ENCODE assay signal across 8 mouse cellular contexts in the genomic region with DNA sequence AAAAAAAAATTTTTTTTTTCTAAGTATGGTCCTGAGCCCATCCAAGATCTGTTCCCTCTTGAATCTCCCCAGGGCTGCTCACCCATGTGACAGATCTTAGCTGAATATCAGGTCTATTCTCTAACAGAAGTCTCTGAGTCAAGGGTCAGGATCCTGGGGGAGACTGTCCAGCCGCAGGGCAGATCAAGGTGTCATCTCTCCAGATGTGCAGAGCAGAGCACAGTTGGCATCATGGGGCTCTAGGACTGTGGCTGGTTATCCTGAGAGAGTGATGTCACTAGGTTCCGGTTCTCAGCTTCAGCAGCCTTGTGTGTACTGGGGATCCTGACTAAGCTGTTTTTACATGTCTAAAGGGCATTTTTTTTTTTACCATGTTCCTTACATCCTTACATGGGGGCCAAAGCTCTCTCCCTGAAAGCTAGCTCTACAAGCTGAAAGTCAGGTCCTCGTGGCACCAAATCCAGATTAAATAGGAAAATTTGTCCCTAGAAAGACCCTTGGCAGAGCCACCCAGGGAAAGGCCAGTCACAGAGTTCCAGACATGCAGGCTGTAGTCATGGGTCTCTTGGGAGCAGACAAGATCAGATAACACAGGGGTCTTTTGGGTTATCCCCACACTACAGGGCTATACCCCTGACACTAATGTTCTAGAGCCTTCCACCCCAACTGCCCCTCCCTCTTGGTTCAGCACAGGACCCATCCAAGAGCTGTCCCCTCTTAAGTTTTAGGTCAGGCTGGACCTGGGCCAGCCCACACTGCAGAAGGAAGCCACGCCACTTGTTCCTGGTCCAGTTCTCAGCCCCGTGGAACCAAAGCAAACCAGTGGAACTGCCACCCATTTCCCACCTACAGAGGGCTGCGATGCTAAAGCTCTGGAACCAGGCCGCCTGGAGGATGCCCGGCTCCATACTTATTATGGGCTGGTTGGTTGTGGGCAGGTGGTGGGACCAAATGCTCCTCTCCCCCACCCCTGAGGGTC. TPM values are rescaled to one million over a fixed set of nuclear protein-coding genes. Genes with fewer than 3 reads are reported as not detected.
DNase-seq lines count a peak whose midpoint lies in the region; ATAC-seq and TF ChIP-seq lines count a peak whose summit lies in the region.

No protein-coding gene starts in this region.

- no peaks in the 10 kb centered on the region for H3K9me3 ChIP-seq in lung, embryonic 14.5 days (ENCODE audit: low read depth, low read length)
- no peaks in the 10 kb centered on the region for H3K9me3 ChIP-seq in heart, embryonic 11.5 days (replicated peaks; ENCODE audit: control insufficient read depth, low read length)
- H3K9me3 ChIP-seq in limb, embryonic 13.5 days: no peaks in the 10 kb centered on the region
- H3K9me3 ChIP-seq in neural tube, embryonic 14.5 days (ENCODE audit: control insufficient read depth, low read length): no peaks in the 10 kb centered on the region

- H3K27me3 ChIP-seq in lung, embryonic 14.5 days (ENCODE audit: insufficient read depth, low read length): no peaks in the 10 kb centered on the region
- no peaks in the 10 kb centered on the region for H3K27me3 ChIP-seq in heart, embryonic 11.5 days (ENCODE audit: control insufficient read depth, insufficient read depth, low read length)
- H3K27me3 ChIP-seq in limb, embryonic 13.5 days: no peaks in the 10 kb centered on the region
- H3K27me3 ChIP-seq in neural tube, embryonic 14.5 days (ENCODE audit: control insufficient read depth, insufficient read depth, low read length): no peaks in the 10 kb centered on the region

- H3K9ac ChIP-seq in lung, embryonic 14.5 days: peak overlapping the region; percentile 33
- peak overlapping the region; percentile 68 for H3K9ac ChIP-seq in heart, embryonic 11.5 days (ENCODE audit: low read depth, low read length)
- peak overlapping the region; percentile 63 for H3K9ac ChIP-seq in limb, embryonic 13.5 days
- no peak overlapping the region; the same call in 1 of the 2 replicates for H3K9ac ChIP-seq in neural tube, embryonic 14.5 days (replicated peaks; ENCODE audit: low read depth, low read length)

- no peak overlapping the region for H3K4me3 ChIP-seq in lung, embryonic 14.5 days (ENCODE audit: low read depth, low read length)
- H3K4me3 ChIP-seq in heart, embryonic 11.5 days (ENCODE audit: low read depth, low read length): peak overlapping the region; percentile 26; the same call in 1 of the 2 replicates
- peak overlapping the region; percentile 25; the same call in 1 of the 2 replicates for H3K4me3 ChIP-seq in limb, embryonic 13.5 days
- H3K4me3 ChIP-seq in neural tube, embryonic 14.5 days (ENCODE audit: low read depth, low read length): no peak overlapping the region

- no peak for ATAC-seq in lung, embryonic 14.5 days (ENCODE audit: insufficient read depth)
- no peak for ATAC-seq in heart, embryonic 11.5 days (replicated peaks; ENCODE audit: insufficient number of reproducible peaks, low FRiP score, low TSS enrichment)
- ATAC-seq in limb, embryonic 13.5 days (ENCODE audit: low FRiP score, low read depth): no peak
- ATAC-seq in neural tube, embryonic 14.5 days (ENCODE audit: low read depth): 0 out of 2 replicates have a peak, but pooled peaks have one; percentile 11
- ATAC-seq in granulocyte monocyte progenitor cell, adult 5-6 weeks (replicated peaks; ENCODE audit: poor library complexity, severe bottlenecking): no peak

- peaks cover 22% of the 10 kb centered on the region for H3K4me1 ChIP-seq in lung, embryonic 14.5 days (ENCODE audit: insufficient read depth)
- peaks cover 36% of the 10 kb centered on the region for H3K4me1 ChIP-seq in heart, embryonic 11.5 days (ENCODE audit: control insufficient read depth, insufficient read depth, low read length)
- H3K4me1 ChIP-seq in limb, embryonic 13.5 days: peaks cover 38% of the 10 kb centered on the region
- H3K4me1 ChIP-seq in neural tube, embryonic 14.5 days (ENCODE audit: control insufficient read depth, insufficient read depth, low read length): peaks cover 13% of the 10 kb centered on the region

- no peaks in the 10 kb centered on the region for H3K36me3 ChIP-seq in lung, embryonic 14.5 days (ENCODE audit: insufficient read depth)
- H3K36me3 ChIP-seq in heart, embryonic 11.5 days (ENCODE audit: control insufficient read depth, insufficient read depth, low read length): no peaks in the 10 kb centered on the region
- H3K36me3 ChIP-seq in limb, embryonic 13.5 days: no peaks in the 10 kb centered on the region
- H3K36me3 ChIP-seq in neural tube, embryonic 14.5 days (ENCODE audit: control insufficient read depth, insufficient read depth, low read length): no peaks in the 10 kb centered on the region

- TF ChIP-seq CTCF in lung, embryonic 14.5 days (IDR thresholded peaks at IDR 0.05; ENCODE audit: low read depth): no peak

- no peak for DNase-seq in lung, embryonic 14.5 days
- no peak for DNase-seq in lung, postnatal 25 days (ENCODE audit: low spot score)
- no peak for DNase-seq in urinary bladder, adult 2 months (ENCODE audit: low spot score)
- DNase-seq in Muller cell, postnatal 12 days (ENCODE audit: inconsistent ontology term): no peak

- 66% methylated on average over 8 of the region's 8 CpGs for WGBS in lung, embryonic 14.5 days
- 72% methylated on average over 8 of the region's 8 CpGs for WGBS in heart, embryonic 11.5 days (ENCODE audit: insufficient replicate concordance)
- WGBS in limb, embryonic 13.5 days: 75% methylated on average over 8 of the region's 8 CpGs
- 79% methylated on average over 8 of the region's 8 CpGs for WGBS in neural tube, embryonic 14.5 days

- H3K4me2 ChIP-seq in lung, embryonic 14.5 days: peak overlapping the region; percentile 69
- peak overlapping the region; percentile 76 for H3K4me2 ChIP-seq in heart, embryonic 11.5 days
- peak overlapping the region; percentile 59 for H3K4me2 ChIP-seq in limb, embryonic 13.5 days (replicated peaks)
- H3K4me2 ChIP-seq in neural tube, embryonic 14.5 days (ENCODE audit: low read depth, low read length): peak overlapping the region; percentile 49

- H3K27ac ChIP-seq in lung, embryonic 14.5 days (ENCODE audit: low read depth): peak overlapping the region; percentile 73
- peak overlapping the region; percentile 64 for H3K27ac ChIP-seq in heart, embryonic 11.5 days (ENCODE audit: low read depth, low read length)
- peak overlapping the region; percentile 73 for H3K27ac ChIP-seq in limb, embryonic 13.5 days
- H3K27ac ChIP-seq in neural tube, embryonic 14.5 days (ENCODE audit: low read depth, low read length): no peak overlapping the region

RNA-seq across cellular contexts. Expression of a gene that starts 20.9 kb away (rescaled TPM):
- polyA plus RNA-seq in lung, embryonic 14.5 days (2014; fragmentation: Nextera tagmentation; extraction: Ambion mirVana): 3.9 and 4.3 TPM in 2 replicates
- polyA plus RNA-seq in heart, embryonic 11.5 days (2014; fragmentation: Nextera tagmentation; extraction: Ambion mirVana): 1.2 and 1.6 TPM in 2 replicates
- 3.2 and 3.4 TPM in 2 replicates for polyA plus RNA-seq in limb, embryonic 13.5 days (2015; fragmentation: Nextera tagmentation; extraction: Ambion mirVana)
- polyA plus RNA-seq in neural tube, embryonic 14.5 days (2014; fragmentation: Nextera tagmentation; extraction: Ambion mirVana): 0.89 and 1.9 TPM in 2 replicates
- 1.5 TPM in 2 replicates for polyA plus RNA-seq in urinary bladder, adult 2 months (2012; rRNA removed)
- not detected in 2 replicates for total RNA-seq in granulocyte monocyte progenitor cell, adult 5-6 weeks (2014; fragmentation: Nextera tagmentation)
- 0.73 TPM in 1 of 2 replicates, not detected in the other for total RNA-seq in granulocyte monocyte progenitor cell, adult 5-6 weeks (2017)

RNA-seq across cellular contexts. Expression of a gene that starts 25.0 kb away (rescaled TPM):
- 88.3 and 96.0 TPM in 2 replicates for polyA plus RNA-seq in lung, embryonic 14.5 days (2014; fragmentation: Nextera tagmentation; extraction: Ambion mirVana)
- 82.6 and 87.5 TPM in 2 replicates for polyA plus RNA-seq in heart, embryonic 11.5 days (2014; fragmentation: Nextera tagmentation; extraction: Ambion mirVana)
- polyA plus RNA-seq in limb, embryonic 13.5 days (2015; fragmentation: Nextera tagmentation; extraction: Ambion mirVana): 98.1 and 104 TPM in 2 replicates
- polyA plus RNA-seq in neural tube, embryonic 14.5 days (2014; fragmentation: Nextera tagmentation; extraction: Ambion mirVana): 105 and 112 TPM in 2 replicates
- polyA plus RNA-seq in urinary bladder, adult 2 months (2012; rRNA removed): 32.8 and 44.1 TPM in 2 replicates
- total RNA-seq in granulocyte monocyte progenitor cell, adult 5-6 weeks (2014; fragmentation: Nextera tagmentation): 20.2 and 26.8 TPM in 2 replicates
- total RNA-seq in granulocyte monocyte progenitor cell, adult 5-6 weeks (2017): 16.2 and 18.6 TPM in 2 replicates

RNA-seq across cellular contexts. Expression of a gene that starts 47.5 kb away (rescaled TPM):
- polyA plus RNA-seq in lung, embryonic 14.5 days (2014; fragmentation: Nextera tagmentation; extraction: Ambion mirVana): 32.1 and 34.5 TPM in 2 replicates
- 20.2 and 22.8 TPM in 2 replicates for polyA plus RNA-seq in heart, embryonic 11.5 days (2014; fragmentation: Nextera tagmentation; extraction: Ambion mirVana)
- polyA plus RNA-seq in limb, embryonic 13.5 days (2015; fragmentation: Nextera tagmentation; extraction: Ambion mirVana): 38.7 and 39.2 TPM in 2 replicates
- polyA plus RNA-seq in neural tube, embryonic 14.5 days (2014; fragmentation: Nextera tagmentation; extraction: Ambion mirVana): 35.9 and 36.9 TPM in 2 replicates
- 26.0 and 27.0 TPM in 2 replicates for polyA plus RNA-seq in urinary bladder, adult 2 months (2012; rRNA removed)
- total RNA-seq in granulocyte monocyte progenitor cell, adult 5-6 weeks (2014; fragmentation: Nextera tagmentation): 8.4 and 18.9 TPM in 2 replicates
- total RNA-seq in granulocyte monocyte progenitor cell, adult 5-6 weeks (2017): 12.2 and 27.1 TPM in 2 replicates

RNA-seq across cellular contexts. Expression of a gene that starts 52.2 kb away (rescaled TPM):
- 15.7 and 15.9 TPM in 2 replicates for polyA plus RNA-seq in lung, embryonic 14.5 days (2014; fragmentation: Nextera tagmentation; extraction: Ambion mirVana)
- polyA plus RNA-seq in heart, embryonic 11.5 days (2014; fragmentation: Nextera tagmentation; extraction: Ambion mirVana): 55.8 and 63.2 TPM in 2 replicates
- 93.6 and 102 TPM in 2 replicates for polyA plus RNA-seq in limb, embryonic 13.5 days (2015; fragmentation: Nextera tagmentation; extraction: Ambion mirVana)
- polyA plus RNA-seq in neural tube, embryonic 14.5 days (2014; fragmentation: Nextera tagmentation; extraction: Ambion mirVana): 0.70 and 0.99 TPM in 2 replicates
- polyA plus RNA-seq in urinary bladder, adult 2 months (2012; rRNA removed): 16.4 and 21.9 TPM in 2 replicates
- total RNA-seq in granulocyte monocyte progenitor cell, adult 5-6 weeks (2014; fragmentation: Nextera tagmentation): not detected in 2 replicates
- not detected in 2 replicates for total RNA-seq in granulocyte monocyte progenitor cell, adult 5-6 weeks (2017)

Comparison
In these comparisons a context has a peak if more than half of its experiments do, and no peak if none do; other contexts are left out.
1. H3K4me3 ChIP-seq: peak in heart, embryonic 11.5 days (single experiment) and limb, embryonic 13.5 days (single experiment); none in lung, embryonic 14.5 days (single experiment) and neural tube, embryonic 14.5 days (single experiment).
2. Peak in every context shown above with its lines, with median percentiles within 50 percentile points of each other: H3K4me2 ChIP-seq.